Mouse (Mus musculus): ENCODE results near the gene Agap2. TPM values are rescaled to one million over a fixed set of nuclear protein-coding genes. Genes with fewer than 3 reads are reported as not detected.

Agap2 gene
- total and polyA plus RNA-seq, 3 experiments = 24.8 to 43.5 (median 26.1) TPM

DNA sequence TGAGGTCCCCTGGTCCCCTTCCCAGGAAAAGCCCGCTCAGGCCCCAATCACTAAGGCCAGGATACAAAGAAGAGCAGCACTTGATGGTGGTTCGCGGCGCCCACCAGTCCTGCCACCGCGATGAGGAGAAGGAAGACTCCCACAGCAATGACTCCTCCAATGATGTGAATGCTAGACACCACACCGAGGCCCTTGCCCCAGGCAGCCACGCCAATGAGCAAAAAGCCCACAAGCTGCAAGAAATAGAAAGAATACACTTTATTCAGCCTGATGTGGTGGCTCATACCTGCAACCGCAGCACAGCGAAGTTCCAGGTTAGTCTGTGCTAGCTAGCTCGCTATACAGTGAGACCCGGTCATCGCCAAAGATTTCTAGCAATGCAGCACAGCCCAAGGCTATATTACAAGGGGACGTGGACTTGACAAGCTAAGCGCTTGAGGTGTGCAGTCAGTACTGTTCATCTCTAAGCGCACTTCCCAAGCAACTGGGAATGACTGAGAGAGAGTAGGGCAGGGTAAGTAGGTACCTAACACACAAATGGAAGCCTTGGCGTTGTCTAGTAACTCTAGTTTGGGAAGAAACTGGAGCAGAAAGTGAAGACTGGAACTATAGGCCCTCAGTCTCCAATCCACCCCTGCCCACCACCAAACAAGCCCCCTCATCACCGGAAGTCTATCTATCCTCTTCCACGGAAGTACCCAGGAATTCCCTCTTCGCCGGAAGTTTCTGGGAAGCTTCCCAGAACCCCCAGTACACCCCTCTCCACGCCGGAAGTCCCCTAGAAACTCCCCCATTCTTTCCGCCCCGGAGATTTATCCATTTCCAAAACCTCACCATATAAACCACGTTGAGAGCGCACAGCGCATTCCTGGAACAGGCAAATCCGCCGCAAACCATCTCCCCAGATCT is 5.5 kb upstream of the Agap2 start:
- in situ Hi-C loops (cut with MboI; ENCODE audit: low pct_ligation_motif_present, low pct_unique_long_range_greater_than_20kb, low sequenced_read_pairs) (no loop called here), dilution Hi-C loops (cut with MboI; ENCODE audit: extremely low pct_ligation_motif_present, extremely low pct_unique_long_range_greater_than_20kb, low sequenced_read_pairs) (no loop called here)
- Histone ChIP-seq H3K4me2 (ENCODE audit: insufficient read depth, low read depth, poor library complexity, severe bottlenecking) (peak overlapping the region; percentile 64), H3K4me1 (ENCODE audit: control insufficient read depth in 1 of 2, insufficient read depth in 2 of 2) (peaks cover 10 to 43% of the 10 kb centered on the region in 2 experiments), H3K27me3 (replicated peaks) (no peaks in the 10 kb centered on the region), H3K9ac (ENCODE audit: insufficient read depth, low read depth) (peak overlapping the region; percentile 97), H3K4me3 (replicated peaks in 1 of 3; ENCODE audit: low read depth in 2 of 3, low read length in 2 of 3, poor library complexity in 1 of 3) (peak overlapping the region; percentile 66 to 87 (median 74)), H3K9me3 (replicated peaks; ENCODE audit: low read length) (no peaks in the 10 kb centered on the region), H3K79me2 (replicated peaks; ENCODE audit: control insufficient read depth, extremely low read depth, insufficient read depth, poor library complexity, severe bottlenecking) (peaks cover 16% of the 10 kb centered on the region), H3K27ac (ENCODE audit: insufficient read depth, low read depth) (peak overlapping the region; percentile 63), H3K36me3 (replicated peaks in 1 of 2; ENCODE audit: control insufficient read depth in 1 of 2, insufficient read depth in 1 of 2, low read length in 1 of 2) (peaks cover 37 to 42% of the 10 kb centered on the region in 2 experiments)
- peak; percentile 27 for DNase-seq (ENCODE audit: extremely low read depth)
- no peak for TF ChIP-seq ZC3H11A (IDR thresholded peaks at IDR 0.05; ENCODE audit: low read depth, low read length)
- TF ChIP-seq KAT2A (IDR thresholded peaks at IDR 0.05; ENCODE audit: insufficient replicate concordance, low read length) = 0 out of 2 replicates have a peak, but pooled peaks have one; percentile 19
- TF ChIP-seq IRF4 (IDR thresholded peaks at IDR 0.05; ENCODE audit: low read depth, low read length) = no peak
- no peak for TF ChIP-seq ZNF384 (IDR thresholded peaks at IDR 0.05; ENCODE audit: low read depth, low read length)
- no peak for TF ChIP-seq JUN (IDR thresholded peaks at IDR 0.05; ENCODE audit: insufficient read depth, low read depth, low read length)
- TF ChIP-seq MYC (IDR thresholded peaks at IDR 0.05; ENCODE audit: low read depth, low read length) = no peak
- no peak for TF ChIP-seq UBTF (IDR thresholded peaks at IDR 0.05; ENCODE audit: low read depth, low read length)
- no peak for TF ChIP-seq CHD1 (IDR thresholded peaks at IDR 0.05; ENCODE audit: low read depth, low read length)
- TF ChIP-seq RAD21 (IDR thresholded peaks at IDR 0.05; ENCODE audit: low read depth, low read length) = no peak
- peak; percentile 34; the same call in 1 of the 2 replicates for TF ChIP-seq POLR2A (IDR thresholded peaks at IDR 0.05; ENCODE audit: low read depth, low read length)
- TF ChIP-seq TBP (conservative IDR thresholded peaks at IDR 0.05; ENCODE audit: low read depth, low read length) = no peak
- no peak for TF ChIP-seq BHLHE40 (IDR thresholded peaks at IDR 0.05; ENCODE audit: low read depth, low read length)
- TF ChIP-seq RCOR1 (conservative IDR thresholded peaks at IDR 0.05; ENCODE audit: low read depth, low read length) = no peak
- no peak for TF ChIP-seq HCFC1 (IDR thresholded peaks at IDR 0.05; ENCODE audit: low read depth, low read length)
- TF ChIP-seq SIN3A (IDR thresholded peaks at IDR 0.05; ENCODE audit: low read length) = no peak
- no peak for TF ChIP-seq MEF2A (IDR thresholded peaks at IDR 0.05; ENCODE audit: borderline replicate concordance, low read depth, low read length)
- no peak for TF ChIP-seq NRF1 (IDR thresholded peaks at IDR 0.05; ENCODE audit: low read depth, low read length)
- no peak for TF ChIP-seq USF2 (conservative IDR thresholded peaks at IDR 0.05; ENCODE audit: low read depth, low read length)
- no peak for TF ChIP-seq MAX (IDR thresholded peaks at IDR 0.05; ENCODE audit: low read length)
- TF ChIP-seq ETS1 (conservative IDR thresholded peaks at IDR 0.05; ENCODE audit: low read depth, low read length) = no peak
- peak; percentile 12; the same call in 1 of the 2 replicates for TF ChIP-seq ELF1 (IDR thresholded peaks at IDR 0.05; ENCODE audit: low read depth, low read length)
- no peak for TF ChIP-seq CHD2 (IDR thresholded peaks at IDR 0.05; ENCODE audit: low read length)
- no peak for TF ChIP-seq NELFE (IDR thresholded peaks at IDR 0.05; ENCODE audit: low read depth, low read length)
- TF ChIP-seq MAFK (IDR thresholded peaks at IDR 0.05; ENCODE audit: insufficient replicate concordance, low read length) = no peak
- TF ChIP-seq MXI1 (IDR thresholded peaks at IDR 0.05; ENCODE audit: low read depth, low read length) = no peak; the same call in 1 of the 2 replicates
- peak; percentile 34; the same call in 1 of the 2 replicates for TF ChIP-seq TCF12 (IDR thresholded peaks at IDR 0.05; ENCODE audit: low read depth, low read length)
- TF ChIP-seq ZMIZ1 (IDR thresholded peaks at IDR 0.05; ENCODE audit: low read depth, low read length) = no peak; the same call in 1 of the 2 replicates
- TF ChIP-seq MAZ (IDR thresholded peaks at IDR 0.05; ENCODE audit: low read depth, low read length) = no peak
- TF ChIP-seq USF1 (IDR thresholded peaks at IDR 0.05; ENCODE audit: low read depth, low read length) = no peak
- TF ChIP-seq JUND (conservative IDR thresholded peaks at IDR 0.05; ENCODE audit: low read depth, low read length) = no peak
- no peak for TF ChIP-seq SMC3 (IDR thresholded peaks at IDR 0.05; ENCODE audit: low read depth, low read length)
- TF ChIP-seq CTCF (conservative IDR thresholded peaks at IDR 0.05 in 1 of 2, IDR thresholded peaks at IDR 0.05 in 1 of 2; ENCODE audit: low read depth in 2 of 2, low read length in 2 of 2) = no peak
- TF ChIP-seq ZKSCAN1 (IDR thresholded peaks at IDR 0.05; ENCODE audit: borderline replicate concordance, low read depth, low read length) = no peak
- no peak for TF ChIP-seq GABPA (IDR thresholded peaks at IDR 0.05; ENCODE audit: insufficient replicate concordance, low read depth, low read length)
- TF ChIP-seq POLR2AphosphoS2 (IDR thresholded peaks at IDR 0.05; ENCODE audit: low read depth, low read length) = 0 out of 2 replicates have a peak, but pooled peaks have one; percentile 16
- TF ChIP-seq E2F4 (IDR thresholded peaks at IDR 0.05; ENCODE audit: insufficient replicate concordance, low read depth, low read length) = no peak
- no peak for TF ChIP-seq EP300 (IDR thresholded peaks at IDR 0.05; ENCODE audit: low read length)
- no peak for TF ChIP-seq PAX5 (IDR thresholded peaks at IDR 0.05; ENCODE audit: low read length)

Measured in CH12.LX (cell line).